Mouse (Mus musculus) activated CD4-positive, CD25-positive, alpha-beta regulatory T cell, adult 9 weeks (primary cell): ENCODE results near the gene Tbcd. TPM values are rescaled to one million over a fixed set of nuclear protein-coding genes. Genes with fewer than 3 reads are reported as not detected.

Experiments used
- polyA plus RNA-seq: library from polyadenylated mRNA; unstranded; fragments of 100-300 nt; shearing (Covaris generic); gene quantifications from one replicate; pipeline ENCODE4 v1.2.1, GENCODE M21; 2017

The Tbcd gene
- 50.3 TPM for polyA plus RNA-seq

DNA sequence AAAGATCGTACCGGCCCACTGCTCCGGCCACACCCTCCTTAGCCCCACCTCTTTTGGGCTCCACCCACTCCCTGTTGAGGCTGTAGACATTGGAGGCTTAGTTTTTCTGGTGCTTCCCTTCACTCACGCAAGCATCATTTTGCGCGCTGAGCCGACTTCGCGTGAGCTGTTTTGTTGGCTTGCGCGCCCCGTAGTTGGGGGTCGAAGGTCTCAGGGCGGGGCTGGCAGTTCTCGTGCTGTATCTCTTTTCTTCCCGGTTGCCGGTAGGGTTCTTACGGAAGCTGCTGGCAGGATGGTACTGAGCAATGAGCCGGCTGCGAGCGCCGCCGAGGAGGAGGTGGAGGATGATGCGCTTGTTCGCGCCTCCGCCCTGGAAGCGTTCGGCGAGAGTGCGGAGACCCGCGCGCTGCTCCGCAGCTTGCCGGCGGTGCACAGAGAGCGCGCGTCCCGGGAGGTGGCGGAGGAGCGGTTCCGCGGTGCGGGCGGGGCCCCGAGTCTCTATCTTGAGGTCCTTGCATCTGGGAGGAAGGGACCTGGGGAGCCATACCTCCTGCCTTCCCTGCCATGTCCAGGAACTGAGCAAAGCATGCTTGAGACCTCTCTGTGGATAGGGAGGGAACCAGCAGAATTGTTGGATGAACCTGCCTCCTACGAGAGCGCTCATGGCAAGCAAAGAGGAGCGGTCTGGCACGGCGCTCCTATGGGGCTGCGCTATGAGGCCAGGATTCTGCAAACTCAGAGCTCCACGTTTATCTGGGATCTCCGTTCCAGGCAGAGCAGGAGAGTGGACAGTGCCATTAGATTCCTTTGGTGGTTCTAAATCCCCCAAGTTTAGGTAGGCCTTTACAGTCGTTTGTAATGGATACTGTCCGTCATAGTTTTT lies at the start of gene Tbcd:
TSS of gene Tbcd (plus strand) at position 197 of the 883 bp plus-strand sequence.

DNA sequence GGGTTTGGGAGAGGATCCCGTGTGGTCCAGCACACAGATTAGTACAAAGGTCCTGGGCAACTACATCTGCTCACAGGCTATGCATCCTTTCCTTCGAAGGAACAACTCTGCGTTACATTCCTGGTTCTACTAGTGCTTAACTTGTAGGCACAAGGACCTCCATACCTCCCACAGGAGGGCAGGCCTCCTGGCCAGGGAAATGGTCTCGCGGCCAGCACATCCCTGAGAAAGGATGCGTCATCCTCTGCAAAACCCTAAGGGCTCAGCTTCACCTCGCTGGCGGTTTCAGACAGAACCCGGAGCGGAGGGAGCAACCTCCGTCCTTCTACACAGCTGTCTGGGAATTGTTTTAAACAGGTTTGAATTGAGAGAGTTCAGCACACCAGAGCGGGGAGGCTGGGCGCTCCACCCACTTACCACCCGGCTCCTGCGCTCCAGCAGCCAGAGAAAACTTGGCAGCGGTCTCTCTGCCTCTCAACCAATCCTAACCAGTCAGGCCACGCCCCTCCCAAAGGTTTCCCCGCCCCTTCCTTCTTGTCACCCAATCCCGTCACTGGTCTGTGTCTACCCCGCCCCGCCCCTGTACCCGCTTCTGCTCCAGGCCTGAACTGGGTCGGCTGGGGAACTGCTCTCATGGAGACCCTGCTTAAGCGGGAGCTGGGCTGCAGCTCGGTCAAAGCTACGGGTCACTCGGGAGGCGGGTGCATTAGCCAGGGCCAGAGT lies 30.8 kb upstream of the Tbcd start, which contains the start of gene Fn3krp:
TSS of gene Fn3krp (plus strand) at position 572 of the 723 bp plus-strand sequence.

DNA sequence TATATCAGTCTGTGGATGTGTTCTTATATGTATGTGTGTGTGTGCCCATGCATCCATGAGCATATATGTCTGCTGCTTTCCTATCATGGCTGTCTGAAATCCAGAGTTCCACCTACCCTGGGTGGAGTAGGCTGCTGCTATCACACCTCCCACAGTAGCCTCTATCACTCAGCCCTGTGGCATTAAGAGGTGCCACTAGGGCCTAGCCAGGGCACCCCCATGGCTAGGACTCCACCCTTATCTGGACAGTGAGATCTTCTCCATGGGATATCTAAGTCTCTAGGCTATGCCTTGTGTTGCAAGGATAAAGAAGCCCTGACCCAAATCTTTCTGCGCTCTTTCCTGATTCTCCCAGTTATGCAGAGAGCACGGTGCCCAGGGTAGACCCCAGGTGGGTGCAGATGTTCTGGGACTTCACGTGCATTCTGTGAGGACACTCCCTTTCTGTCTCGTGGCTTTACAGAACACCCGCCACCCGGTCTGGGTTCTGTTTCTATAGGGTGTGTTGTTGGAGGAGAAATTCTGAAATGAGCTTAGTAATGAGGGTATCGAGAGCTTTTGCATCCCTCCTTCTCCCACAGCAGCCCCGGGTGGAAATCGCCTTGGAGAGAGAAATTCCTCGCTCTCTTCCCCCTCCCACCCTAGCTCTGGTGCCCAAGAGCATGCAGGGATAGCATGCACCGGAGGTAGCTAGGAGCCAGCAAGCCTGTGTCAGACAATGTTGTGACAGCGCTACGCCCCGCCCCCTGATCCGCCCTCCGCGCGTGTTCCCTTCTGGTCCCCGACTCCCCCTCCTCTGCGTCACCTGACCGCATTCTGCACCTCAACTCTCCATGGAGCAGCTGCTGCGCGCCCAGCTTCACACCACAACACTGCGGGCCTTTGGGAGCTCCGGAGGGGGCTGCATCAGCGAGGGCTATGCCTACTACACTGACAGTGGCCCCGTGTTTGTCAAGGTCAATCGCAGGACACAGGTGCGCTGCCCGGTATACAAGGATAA lies 17.3 kb upstream of the Tbcd start, which contains the start of gene Fn3k:
TSS of gene Fn3k (plus strand) at position 758 of the 1,000 bp plus-strand sequence.

DNA sequence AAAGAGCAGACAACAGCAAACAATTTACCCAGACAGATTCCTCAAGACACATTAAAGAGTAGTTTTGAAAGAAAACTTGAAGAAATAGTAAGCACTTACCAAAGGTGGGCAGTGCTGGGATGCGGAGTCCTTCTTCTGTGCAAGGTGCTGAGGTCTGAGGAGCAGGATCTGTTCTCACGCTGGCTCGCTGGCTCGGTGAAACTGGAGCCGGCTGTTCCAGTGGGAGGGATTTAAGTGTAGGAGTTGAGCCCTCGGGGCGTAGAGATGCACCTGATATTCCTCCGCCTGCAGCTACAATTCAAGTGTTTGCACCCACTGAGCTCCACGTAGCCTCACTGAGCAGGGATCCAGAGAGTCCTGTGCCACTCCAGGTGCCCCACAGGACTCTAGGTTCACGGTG lies 67.4 kb downstream of the Tbcd start, which contains the start of gene Zfp750:
TSS of gene Zfp750 (minus strand) at position 203 of the 400 bp plus-strand sequence.

Other genes starting within 250 kb of the Tbcd start
- gene Hexdc, start 247.5 kb upstream of the Tbcd start, polyA plus RNA-seq, result 1.9 TPM
- 6.3 TPM for gene Ogfod3, start 247.2 kb upstream of the Tbcd start, polyA plus RNA-seq
- 150 TPM for gene Cybc1, start 222.6 kb upstream of the Tbcd start, polyA plus RNA-seq
- 53.2 TPM for gene Narf, start 214.7 kb upstream of the Tbcd start, polyA plus RNA-seq
- 2.5 TPM for gene Foxk2, start 192.0 kb upstream of the Tbcd start, polyA plus RNA-seq
- gene Wdr45b, start 97.5 kb upstream of the Tbcd start, polyA plus RNA-seq, result 44.1 TPM
- 0.20 TPM for gene Rab40b, start 63.7 kb upstream of the Tbcd start, polyA plus RNA-seq
- gene Fn3krp, start 30.5 kb upstream of the Tbcd start, polyA plus RNA-seq, result 0.89 TPM
- not detected for gene Fn3k, start 17.0 kb upstream of the Tbcd start, polyA plus RNA-seq
- gene Zfp750, start 67.4 kb downstream of the Tbcd start, polyA plus RNA-seq, result 0.53 TPM
- 16.4 TPM for gene B3gntl1, start 221.2 kb downstream of the Tbcd start, polyA plus RNA-seq
- 0.78 TPM for gene Metrnl, start 249.6 kb downstream of the Tbcd start, polyA plus RNA-seq